Mouse (Mus musculus) heart, embryonic 12.5 days (tissue): ENCODE data around the gene Prnp. TPM values are rescaled to one million over a fixed set of nuclear protein-coding genes. Genes with fewer than 3 reads are reported as not detected.

Source experiments
- ATAC-seq: fragments of 200-750 bp; cut with Nextera tagmentation; 2 replicates; pipeline ENCODE4 v1.8.0; 2017; ENCODE audit warnings: moderate TSS enrichment, moderate library complexity; ENCODE audit not compliant: insufficient number of reproducible peaks, low FRiP score
- H3K27ac ChIP-seq: fragments of 300-500 bp; sonication (generic); 2 replicates; pipeline ENCODE4 v1.5.1; 2016; ENCODE audit warnings: mild to moderate bottlenecking, moderate library complexity; ENCODE audit not compliant: poor library complexity, severe bottlenecking
- H3K27me3 ChIP-seq: fragments of 300-500 bp; sonication (generic); replicated peaks from 2 replicates; pipeline ENCODE4 v1.6.1; 2016; ENCODE audit warnings: mild to moderate bottlenecking, moderate library complexity
- H3K36me3 ChIP-seq: fragments of 300-500 bp; sonication (generic); 2 replicates; pipeline ENCODE4 v1.6.1; 2016; ENCODE audit warnings: mild to moderate bottlenecking, moderate library complexity
- H3K4me1 ChIP-seq: fragments of 300-500 bp; sonication (generic); replicated peaks from 2 replicates; pipeline ENCODE4 v1.6.1; 2016; ENCODE audit warnings: mild to moderate bottlenecking
- H3K4me2 ChIP-seq: fragments of 300-500 bp; sonication (generic); 2 replicates; pipeline ENCODE4 v1.6.1; 2016; ENCODE audit warnings: mild to moderate bottlenecking, moderate library complexity
- H3K4me3 ChIP-seq: fragments of 300-500 bp; sonication (generic); 2 replicates; pipeline ENCODE4 v1.5.1; 2016; ENCODE audit warnings: mild to moderate bottlenecking
- H3K9ac ChIP-seq: fragments of 300-500 bp; sonication (generic); 2 replicates; pipeline ENCODE4 v1.6.1; 2016; ENCODE audit warnings: mild to moderate bottlenecking, moderate library complexity
- H3K9me3 ChIP-seq: fragments of 300-500 bp; sonication (generic); replicated peaks from 2 replicates; pipeline ENCODE4 v1.6.1; 2016; ENCODE audit warnings: mild to moderate bottlenecking, moderate library complexity
- WGBS: fragments of 180-500 bp; shearing (Covaris S2); methylation state at CpG from one replicate; pipeline ENCODE4 v1.1.7; 2016; 5-methylcytosine and 5-hydroxymethylcytosine counted together
- polyA plus RNA-seq: library from polyadenylated mRNA; unstranded; fragments of >200 nt; fragmentation: Nextera tagmentation; extraction: Ambion mirVana; gene quantifications from 2 replicates; pipeline ENCODE4 v1.2.1, GENCODE M21; 2016

Gene Prnp
- polyA plus RNA-seq, 1 experiment from 2014 or later: 89.1 TPM

DNA sequence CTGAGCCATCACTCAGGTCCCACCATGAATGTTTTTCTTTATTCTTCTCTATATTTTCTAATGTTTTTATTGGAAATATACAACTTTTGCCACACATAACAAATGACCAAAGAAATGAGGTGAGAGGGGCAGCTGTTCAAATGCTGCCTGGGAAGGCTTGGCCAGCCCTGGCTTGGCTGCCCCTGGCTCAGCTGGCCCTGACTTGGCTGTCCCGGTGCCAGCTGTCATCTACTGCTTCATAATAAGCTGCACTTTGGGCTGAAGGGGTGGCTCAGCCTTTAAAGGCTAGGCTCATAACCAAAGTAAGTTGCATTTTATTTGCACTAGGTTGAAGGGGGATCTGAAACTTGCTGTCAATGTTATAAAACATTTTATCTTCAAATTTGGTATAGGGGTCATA, 2.9 kb upstream of the Prnp start:
- H3K9ac ChIP-seq: no peak overlapping the region
- ATAC-seq: no peak
- H3K27ac ChIP-seq: no peak overlapping the region
- H3K9me3 ChIP-seq: no peaks in the 10 kb centered on the region
- no peaks in the 10 kb centered on the region for H3K27me3 ChIP-seq
- H3K4me3 ChIP-seq: no peak overlapping the region
- no peak overlapping the region for H3K4me2 ChIP-seq
- H3K36me3 ChIP-seq: no peaks in the 10 kb centered on the region
- 77% methylated on average over 1 of the region's 1 CpGs for WGBS
- peaks cover 41% of the 10 kb centered on the region for H3K4me1 ChIP-seq

DNA sequence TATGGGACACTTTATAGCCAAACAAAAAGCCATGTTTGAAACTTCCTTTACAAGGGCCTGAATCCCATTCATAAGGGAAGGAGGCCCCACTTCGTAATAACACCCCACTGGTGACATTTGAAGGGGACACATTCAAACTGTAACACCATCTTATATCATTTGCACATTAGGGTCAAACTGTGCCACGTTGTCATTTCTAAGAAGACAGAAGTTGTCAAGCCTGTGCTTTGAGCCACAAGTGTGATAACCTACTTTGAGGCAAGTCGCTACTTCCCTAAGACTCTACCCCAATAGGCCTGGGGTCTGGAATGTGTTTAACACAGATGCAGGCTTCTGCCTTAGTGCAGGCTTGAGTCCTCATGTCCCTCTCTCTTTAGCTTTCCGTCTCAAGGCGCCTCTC, 2.4 kb upstream of the Prnp start:
- 69% methylated on average over 5 of the region's 5 CpGs for WGBS
- Histone ChIP-seq H3K36me3 (no peaks in the 10 kb centered on the region), H3K4me2 (no peak overlapping the region), H3K4me1 (peaks cover 41% of the 10 kb centered on the region), H3K9me3 (no peaks in the 10 kb centered on the region), H3K9ac (no peak overlapping the region), H3K27me3 (no peaks in the 10 kb centered on the region), H3K4me3 (no peak overlapping the region), H3K27ac (no peak overlapping the region)
- no peak for ATAC-seq

DNA sequence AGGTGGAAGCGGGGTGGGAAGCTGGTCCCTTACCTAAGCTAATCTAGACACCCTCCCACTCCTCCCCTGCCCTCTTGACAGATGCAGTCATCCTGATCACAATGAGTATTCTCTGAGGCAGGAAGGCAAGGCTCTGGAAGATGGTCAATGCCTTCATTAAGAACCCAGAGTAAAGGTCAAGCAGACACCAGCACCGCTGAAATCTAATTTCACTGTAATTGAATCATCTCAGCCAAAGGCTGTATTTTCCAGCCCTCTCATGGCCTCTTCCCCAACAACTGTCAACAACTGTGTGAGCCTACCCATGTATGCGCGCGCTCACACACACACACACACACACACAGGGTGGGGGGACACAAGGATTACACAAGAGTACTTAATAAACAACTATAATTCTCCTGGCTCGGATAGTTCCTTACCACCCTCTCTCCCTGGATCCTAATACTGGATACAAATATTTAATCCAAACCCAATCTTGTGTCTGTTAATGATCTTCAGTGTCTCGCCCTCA, 1.3 kb upstream of the Prnp start:
- Histone ChIP-seq H3K27me3 (no peaks in the 10 kb centered on the region), H3K9me3 (no peaks in the 10 kb centered on the region), H3K36me3 (no peaks in the 10 kb centered on the region), H3K4me3 (no peak overlapping the region), H3K27ac (no peak overlapping the region), H3K4me2 (no peak overlapping the region), H3K4me1 (peaks cover 33% of the 10 kb centered on the region), H3K9ac (no peak overlapping the region)
- 84% methylated on average over 7 of the region's 7 CpGs for WGBS
- no peak for ATAC-seq

DNA sequence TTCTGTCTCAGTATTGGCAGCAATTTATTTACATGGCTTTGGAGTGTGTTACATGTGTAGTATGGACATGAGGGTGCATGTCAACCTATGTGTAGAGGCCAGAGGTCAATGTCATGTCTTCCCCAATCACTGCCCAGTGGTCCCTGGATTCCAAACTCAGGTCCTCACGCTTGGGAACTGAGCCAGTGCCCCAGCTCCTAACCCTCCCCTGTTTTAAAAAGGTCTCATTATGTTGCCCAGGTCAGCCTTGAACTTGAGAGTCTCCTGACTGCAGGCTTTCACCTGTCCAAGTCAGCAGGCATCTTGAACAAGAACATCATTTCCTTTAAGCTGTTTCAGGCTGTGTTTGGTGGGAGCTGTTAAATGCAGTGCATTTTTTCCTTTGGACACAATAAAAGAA, 822 bp upstream of the Prnp start:
- H3K27ac ChIP-seq: no peak overlapping the region

DNA sequence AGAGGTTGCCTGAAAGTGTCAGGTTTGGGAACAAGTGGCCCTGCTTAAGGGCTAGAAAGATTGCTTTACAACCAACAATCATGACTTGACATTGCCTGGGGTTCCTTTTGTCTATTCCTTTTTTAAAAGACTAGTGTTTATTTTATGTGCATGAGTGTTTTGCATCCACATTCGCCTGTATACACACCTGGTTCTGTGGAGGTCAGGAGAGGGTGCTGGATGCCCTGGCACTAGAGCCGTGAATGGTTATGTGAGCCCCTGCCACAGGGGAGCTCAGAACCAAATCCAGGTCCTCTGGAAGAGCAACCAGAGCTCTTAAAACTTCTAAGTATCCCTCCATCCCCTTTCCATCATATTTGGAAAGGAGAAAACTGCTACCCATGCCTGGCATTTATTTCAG, 1.1 kb downstream of the Prnp start:
- Histone ChIP-seq H3K9me3 (no peaks in the 10 kb centered on the region), H3K9ac (0 out of 2 replicates have a peak overlapping the region, but pooled peaks have one; percentile 49), H3K27ac (no peak overlapping the region), H3K36me3 (peaks cover 2% of the 10 kb centered on the region; the same call in 1 of the 2 replicates), H3K4me3 (peak overlapping the region; percentile 65), H3K4me1 (peaks cover 13% of the 10 kb centered on the region), H3K27me3 (no peaks in the 10 kb centered on the region), H3K4me2 (peak overlapping the region; percentile 67)
- no peak for ATAC-seq
- 61% methylated on average over 2 of the region's 2 CpGs for WGBS

More for the DNA sequence above, 822 bp upstream of the Prnp start:
- no peak overlapping the region for H3K4me3 ChIP-seq
- 86% methylated on average over 1 of the region's 1 CpGs for WGBS
- H3K9me3 ChIP-seq: no peaks in the 10 kb centered on the region
- no peak for ATAC-seq
- H3K9ac ChIP-seq: no peak overlapping the region
- no peaks in the 10 kb centered on the region for H3K27me3 ChIP-seq
- H3K4me2 ChIP-seq: no peak overlapping the region
- H3K36me3 ChIP-seq: no peaks in the 10 kb centered on the region
- H3K4me1 ChIP-seq: peaks cover 30% of the 10 kb centered on the region

DNA sequence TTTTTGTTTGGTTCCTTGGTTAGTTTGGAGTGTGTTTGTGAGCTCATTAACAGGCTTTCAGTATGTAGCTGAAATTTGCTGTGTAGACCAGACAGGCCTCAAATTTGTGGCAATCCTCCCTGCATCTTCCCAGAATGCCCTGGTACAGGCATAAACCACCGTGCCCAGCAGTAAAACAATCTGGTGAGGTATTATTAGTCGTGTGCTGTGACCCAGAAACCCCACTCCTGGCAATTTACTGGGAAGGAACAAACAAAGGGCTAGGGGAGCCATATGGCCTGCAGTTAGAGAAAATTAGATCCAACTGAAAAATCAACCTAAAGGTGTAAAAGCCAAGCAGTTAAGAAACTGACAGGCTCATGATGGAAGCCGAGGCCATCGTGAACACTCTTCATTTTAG, 1.6 kb downstream of the Prnp start:
- H3K4me3 ChIP-seq: peak overlapping the region; percentile 8; the same call in 1 of the 2 replicates
- H3K9me3 ChIP-seq: no peaks in the 10 kb centered on the region
- no peak for ATAC-seq
- no peak overlapping the region for H3K27ac ChIP-seq
- 63% methylated on average over 4 of the region's 4 CpGs for WGBS
- no peaks in the 10 kb centered on the region for H3K27me3 ChIP-seq
- peak overlapping the region; percentile 49; the same call in 1 of the 2 replicates for H3K9ac ChIP-seq
- H3K4me1 ChIP-seq: peaks cover 13% of the 10 kb centered on the region
- peak overlapping the region; percentile 67 for H3K4me2 ChIP-seq
- peaks cover 6% of the 10 kb centered on the region; the same call in 1 of the 2 replicates for H3K36me3 ChIP-seq

DNA sequence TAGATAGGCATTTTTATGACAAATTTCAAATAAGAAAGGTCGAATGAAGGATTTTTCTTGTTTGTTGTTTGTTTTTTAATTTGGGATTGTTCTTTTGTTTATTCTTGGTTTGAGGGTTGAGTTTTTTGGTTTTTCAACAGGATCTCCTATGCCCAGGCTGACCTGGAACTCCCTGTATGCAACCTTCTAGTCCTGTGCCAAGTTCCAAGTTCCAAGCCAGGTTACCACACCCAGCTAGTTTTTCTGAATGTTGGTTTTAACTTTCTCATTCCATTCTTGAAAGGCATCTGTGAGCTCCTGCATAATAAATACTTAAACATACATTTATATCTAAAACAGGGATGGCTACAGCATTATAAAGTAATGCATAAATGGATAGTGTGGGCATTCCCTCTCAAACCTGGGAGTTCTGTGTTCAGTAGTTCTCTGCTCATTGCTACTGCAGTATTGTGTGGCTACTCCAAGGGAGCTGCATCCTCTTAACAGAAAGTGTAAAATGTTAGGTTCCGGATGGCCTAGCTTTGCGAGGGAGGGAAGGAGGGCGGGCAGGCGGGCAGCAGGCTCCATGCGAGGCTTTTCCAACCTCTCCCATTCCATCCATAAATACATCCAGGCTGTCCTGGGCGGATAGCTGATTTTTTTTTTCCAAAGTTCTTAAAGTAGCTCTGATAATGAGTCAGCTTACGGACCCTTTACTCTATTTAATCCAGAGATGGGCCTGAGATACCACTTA, 3.0 kb downstream of the Prnp start:
- no peaks in the 10 kb centered on the region for H3K27me3 ChIP-seq
- no peak for ATAC-seq
- peaks cover 13% of the 10 kb centered on the region for H3K4me1 ChIP-seq
- H3K9ac ChIP-seq: no peak overlapping the region
- no peaks in the 10 kb centered on the region for H3K9me3 ChIP-seq
- WGBS: 75% methylated on average over 8 of the region's 8 CpGs
- peaks cover 9% of the 10 kb centered on the region for H3K36me3 ChIP-seq
- H3K4me2 ChIP-seq: no peak overlapping the region
- no peak overlapping the region for H3K27ac ChIP-seq
- H3K4me3 ChIP-seq: no peak overlapping the region

DNA sequence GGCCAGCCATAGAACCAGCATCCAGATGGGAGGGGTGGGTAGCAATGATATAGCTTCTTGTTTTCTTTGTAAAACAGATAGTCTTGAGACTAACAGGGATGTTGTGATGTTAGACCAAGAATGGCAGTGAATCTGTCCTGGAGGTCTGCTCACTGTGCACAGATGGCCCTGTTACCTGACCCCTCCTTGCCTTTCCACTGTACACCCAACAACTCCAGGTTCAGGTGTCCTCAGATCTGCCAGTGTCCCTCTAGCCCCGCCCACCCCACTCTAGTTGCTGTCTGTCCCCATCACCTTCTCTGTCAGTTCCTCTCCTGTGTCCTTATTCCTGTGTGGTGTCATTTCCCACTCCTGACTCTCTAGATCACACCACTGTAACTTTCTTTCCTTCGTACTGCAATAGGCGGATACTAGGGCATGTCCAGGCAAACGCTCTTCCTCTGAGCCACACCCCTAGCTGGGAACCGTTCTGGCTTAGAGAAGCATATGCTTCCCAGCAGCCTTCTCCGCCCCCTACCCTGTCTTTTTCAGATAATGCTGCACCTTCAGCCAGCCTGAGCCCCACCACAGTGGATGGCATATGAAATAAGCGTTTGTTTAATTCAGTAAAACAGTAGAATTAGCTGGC, 22.7 kb downstream of the Prnp start:
- Histone ChIP-seq H3K9ac (no peak overlapping the region), H3K4me1 (peaks cover 19% of the 10 kb centered on the region), H3K9me3 (no peaks in the 10 kb centered on the region), H3K4me2 (no peak overlapping the region), H3K36me3 (peaks cover 12% of the 10 kb centered on the region; the same call in 1 of the 2 replicates), H3K27me3 (no peaks in the 10 kb centered on the region), H3K27ac (0 out of 2 replicates have a peak overlapping the region, but pooled peaks have one; percentile 2), H3K4me3 (no peak overlapping the region)
- 69% methylated on average over 7 of the region's 7 CpGs for WGBS
- ATAC-seq: no peak

DNA sequence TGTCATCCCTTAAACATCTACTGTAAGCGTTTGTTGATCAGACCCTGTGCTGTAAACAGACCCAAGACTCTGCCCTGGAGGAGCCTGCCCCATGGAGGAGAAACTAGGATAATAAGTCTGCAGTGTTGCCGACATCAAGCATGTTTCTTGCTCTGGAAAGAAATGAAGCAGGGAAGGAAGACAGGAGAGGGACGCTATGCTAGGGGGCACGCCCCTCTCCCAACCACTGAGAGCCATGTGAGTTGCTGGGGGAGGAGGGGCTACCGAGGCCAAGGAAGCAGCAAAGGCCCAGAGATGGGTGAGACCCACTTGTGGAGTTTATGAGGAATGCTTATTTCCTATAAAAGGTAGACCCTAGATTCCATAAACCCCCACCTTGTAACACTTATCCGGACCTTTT, 23.3 kb downstream of the Prnp start:
- H3K27ac ChIP-seq: no peak overlapping the region
- no peak overlapping the region for H3K9ac ChIP-seq
- H3K36me3 ChIP-seq: peaks cover 12% of the 10 kb centered on the region; the same call in 1 of the 2 replicates
- peaks cover 19% of the 10 kb centered on the region for H3K4me1 ChIP-seq
- H3K27me3 ChIP-seq: no peaks in the 10 kb centered on the region
- no peak overlapping the region for H3K4me3 ChIP-seq
- ATAC-seq: no peak
- H3K9me3 ChIP-seq: no peaks in the 10 kb centered on the region
- WGBS: 40% methylated on average over 6 of the region's 6 CpGs
- H3K4me2 ChIP-seq: no peak overlapping the region

DNA sequence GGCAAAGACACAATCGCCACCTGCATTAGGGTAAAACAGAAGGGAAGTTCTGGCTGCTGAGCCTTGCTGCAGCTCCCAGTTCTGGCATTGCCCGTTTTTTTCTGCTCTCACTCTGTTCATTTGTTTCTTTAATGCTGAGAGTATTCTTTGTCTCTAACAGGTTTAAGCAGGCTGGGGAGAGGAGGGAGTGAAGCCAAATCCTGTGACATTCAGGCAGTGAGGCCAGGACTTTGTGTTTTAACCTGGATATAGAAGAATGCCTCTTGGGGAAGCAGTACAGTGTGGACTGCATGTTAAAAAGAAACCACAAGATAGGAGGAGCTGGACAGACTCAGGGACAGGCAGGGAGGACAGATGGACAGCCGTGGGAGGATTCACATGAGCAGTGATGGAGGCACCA, 23.9 kb downstream of the Prnp start:
- Histone ChIP-seq H3K27ac (no peak overlapping the region), H3K36me3 (peaks cover 12% of the 10 kb centered on the region; the same call in 1 of the 2 replicates), H3K9me3 (no peaks in the 10 kb centered on the region), H3K27me3 (no peaks in the 10 kb centered on the region), H3K4me3 (no peak overlapping the region), H3K9ac (no peak overlapping the region), H3K4me2 (no peak overlapping the region), H3K4me1 (peaks cover 19% of the 10 kb centered on the region)
- 71% methylated on average over 3 of the region's 3 CpGs for WGBS
- ATAC-seq: no peak

DNA sequence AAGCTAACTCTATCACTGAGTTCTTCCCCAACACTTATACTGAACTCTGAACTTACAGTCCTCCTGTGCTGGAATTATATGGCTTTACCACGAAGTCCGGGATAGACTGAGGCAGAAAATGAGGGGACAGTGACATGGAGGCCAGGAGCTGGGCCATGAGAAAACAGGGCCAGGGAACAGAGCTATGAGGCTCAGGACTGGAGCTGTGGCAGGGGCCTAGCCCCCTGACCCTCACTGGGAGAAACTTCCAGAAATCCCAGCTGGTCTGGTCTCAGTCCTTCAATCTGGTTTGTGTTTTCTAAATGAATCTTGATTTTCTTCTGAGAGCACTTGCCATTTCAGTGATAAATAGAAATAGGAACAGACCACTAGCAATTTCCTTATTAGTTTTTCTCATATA, 24.5 kb downstream of the Prnp start:
- Histone ChIP-seq H3K4me1 (peaks cover 19% of the 10 kb centered on the region), H3K9me3 (no peaks in the 10 kb centered on the region), H3K27me3 (no peaks in the 10 kb centered on the region), H3K4me2 (no peak overlapping the region), H3K27ac (no peak overlapping the region), H3K4me3 (no peak overlapping the region), H3K36me3 (peaks cover 12% of the 10 kb centered on the region; the same call in 1 of the 2 replicates), H3K9ac (no peak overlapping the region)
- ATAC-seq: no peak
- 92% methylated on average over 2 of the region's 2 CpGs for WGBS
